Mouse (Mus musculus): ENCODE data around the gene Plppr5. TPM values are rescaled to one million over a fixed set of nuclear protein-coding genes. Genes with fewer than 3 reads are reported as not detected.

Plppr5 gene
- polyA plus RNA-seq, 3 experiments from 2014 or later: not detected

DNA sequence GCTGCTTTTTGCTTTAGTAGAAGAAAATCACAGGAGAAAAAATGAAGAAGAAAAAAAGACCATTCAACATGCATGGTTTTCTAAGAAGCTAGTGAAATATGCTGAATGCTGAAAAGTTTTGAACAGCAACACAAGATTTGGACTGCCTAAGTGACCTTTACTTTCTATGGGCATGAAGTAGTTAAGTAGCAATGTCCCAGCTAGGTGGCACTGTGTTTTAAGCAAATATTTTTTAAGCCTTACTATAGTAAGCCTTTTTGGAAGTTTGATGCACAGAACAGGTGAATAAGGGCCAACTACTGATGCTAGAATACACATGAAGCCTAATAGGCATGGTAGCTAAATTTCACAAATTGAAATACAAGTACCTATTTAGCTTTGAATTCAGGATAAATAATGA lies 134.2 kb downstream of the Plppr5 start:
- no peak for ATAC-seq

DNA sequence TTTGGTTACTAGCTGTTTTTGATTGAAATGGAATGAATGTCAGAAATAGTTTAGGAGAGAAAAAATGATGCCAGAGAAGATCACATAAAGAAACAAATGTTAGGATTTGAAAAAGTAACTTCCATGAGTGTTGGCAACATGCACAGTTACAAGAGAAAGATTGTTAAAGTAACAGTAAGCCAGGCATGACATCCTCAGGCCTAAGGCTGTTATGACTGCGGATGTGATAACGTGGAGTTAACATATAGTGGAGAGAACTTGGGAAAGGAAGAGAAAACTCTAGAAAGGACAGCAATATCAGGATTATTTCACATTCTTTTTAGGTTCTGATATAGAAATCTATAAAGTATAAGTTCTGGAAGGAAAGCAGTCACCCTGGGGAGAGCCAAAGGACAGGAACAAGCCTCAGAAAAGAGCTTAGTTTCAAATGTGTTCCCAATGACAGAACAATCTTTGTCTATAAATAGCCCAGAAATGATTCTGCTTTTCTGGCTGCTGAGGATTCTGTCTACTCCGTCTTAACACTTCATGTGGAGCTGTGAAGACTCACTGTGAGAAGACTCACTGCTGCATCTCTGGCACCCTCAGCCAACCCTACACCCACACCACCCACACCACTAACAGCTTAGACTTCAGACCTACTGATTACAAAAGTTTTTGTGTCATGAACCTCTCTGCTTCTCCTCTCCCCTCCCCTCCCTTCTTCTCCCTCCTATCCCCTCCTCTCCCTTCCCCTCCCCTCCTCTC lies 142.1 kb downstream of the Plppr5 start:
- no peak for ATAC-seq

DNA sequence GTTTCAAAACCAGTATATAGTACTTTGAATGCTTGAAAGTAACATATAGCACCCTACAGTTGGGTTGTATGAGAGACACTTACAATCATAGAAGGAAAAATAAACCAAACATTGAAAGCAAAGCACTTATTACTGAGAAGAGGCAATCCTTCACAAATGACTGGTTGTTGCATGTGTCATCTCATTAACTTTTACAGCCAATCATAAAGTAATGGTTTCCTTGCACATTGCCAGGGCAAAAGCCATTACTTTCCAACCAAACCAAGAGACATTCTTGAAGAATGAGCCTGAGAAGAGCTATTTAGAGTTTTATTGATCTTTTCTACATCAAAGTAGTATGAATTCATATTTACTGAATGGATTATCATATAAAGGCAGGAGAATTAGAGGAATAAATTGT lies 148.8 kb downstream of the Plppr5 start:
- no peak for ATAC-seq

DNA sequence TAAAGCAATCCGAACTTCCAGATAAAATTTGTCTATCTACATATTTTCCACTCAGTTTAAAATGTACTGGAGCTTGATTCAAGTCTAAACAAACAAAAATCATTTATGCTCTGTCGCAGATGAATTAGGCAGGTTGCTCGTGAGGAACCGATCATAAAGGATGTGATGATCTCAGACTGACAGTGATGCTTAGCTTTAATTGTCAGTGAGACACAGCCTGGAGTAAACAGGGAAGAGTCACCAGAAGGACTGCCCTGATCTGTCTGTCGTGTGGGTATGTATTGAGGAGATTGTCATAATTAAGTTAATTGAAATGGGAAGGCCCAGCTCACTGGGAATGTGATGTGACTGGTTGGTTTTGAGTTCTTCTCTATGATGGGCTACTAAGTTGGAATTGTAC lies 149.9 kb downstream of the Plppr5 start:
- ATAC-seq: no peak

DNA sequence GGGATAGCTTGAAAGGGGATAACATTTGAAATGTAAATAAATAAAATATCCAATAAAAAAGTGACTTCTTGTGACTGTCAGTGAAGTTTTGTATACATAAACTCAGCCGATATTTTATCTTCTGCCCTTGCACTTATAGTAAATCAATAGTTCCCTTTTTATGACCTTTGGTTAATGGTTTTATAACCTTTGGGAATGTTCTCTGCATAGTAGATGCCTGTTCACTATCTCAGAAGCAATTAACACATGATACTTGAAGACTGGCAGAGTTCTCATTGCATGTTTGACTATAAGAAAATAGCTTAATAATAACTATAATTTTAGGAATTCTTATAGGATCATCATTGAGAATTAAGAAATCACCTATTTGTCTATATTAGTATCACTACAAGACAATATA lies 150.9 kb downstream of the Plppr5 start:
- no peak for ATAC-seq

DNA sequence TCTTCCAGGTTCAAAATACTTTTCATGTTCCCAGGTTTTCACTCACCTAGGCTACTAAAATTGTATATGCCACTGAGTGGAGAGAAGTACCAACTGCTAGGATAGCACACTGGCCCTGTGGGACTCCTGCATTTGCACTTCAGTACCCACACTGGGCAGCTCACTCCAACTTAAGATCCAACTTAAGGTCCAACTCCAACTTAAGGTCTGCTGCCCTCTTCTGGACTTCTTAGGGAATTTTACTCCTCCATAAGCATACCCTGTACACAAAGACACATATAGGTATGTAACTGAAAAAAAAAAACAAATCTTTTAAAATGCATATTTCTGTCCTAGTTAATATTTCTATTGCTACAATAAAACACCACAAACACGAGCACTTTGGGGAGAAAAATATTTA lies 153.5 kb downstream of the Plppr5 start:
- ATAC-seq: no peak

DNA sequence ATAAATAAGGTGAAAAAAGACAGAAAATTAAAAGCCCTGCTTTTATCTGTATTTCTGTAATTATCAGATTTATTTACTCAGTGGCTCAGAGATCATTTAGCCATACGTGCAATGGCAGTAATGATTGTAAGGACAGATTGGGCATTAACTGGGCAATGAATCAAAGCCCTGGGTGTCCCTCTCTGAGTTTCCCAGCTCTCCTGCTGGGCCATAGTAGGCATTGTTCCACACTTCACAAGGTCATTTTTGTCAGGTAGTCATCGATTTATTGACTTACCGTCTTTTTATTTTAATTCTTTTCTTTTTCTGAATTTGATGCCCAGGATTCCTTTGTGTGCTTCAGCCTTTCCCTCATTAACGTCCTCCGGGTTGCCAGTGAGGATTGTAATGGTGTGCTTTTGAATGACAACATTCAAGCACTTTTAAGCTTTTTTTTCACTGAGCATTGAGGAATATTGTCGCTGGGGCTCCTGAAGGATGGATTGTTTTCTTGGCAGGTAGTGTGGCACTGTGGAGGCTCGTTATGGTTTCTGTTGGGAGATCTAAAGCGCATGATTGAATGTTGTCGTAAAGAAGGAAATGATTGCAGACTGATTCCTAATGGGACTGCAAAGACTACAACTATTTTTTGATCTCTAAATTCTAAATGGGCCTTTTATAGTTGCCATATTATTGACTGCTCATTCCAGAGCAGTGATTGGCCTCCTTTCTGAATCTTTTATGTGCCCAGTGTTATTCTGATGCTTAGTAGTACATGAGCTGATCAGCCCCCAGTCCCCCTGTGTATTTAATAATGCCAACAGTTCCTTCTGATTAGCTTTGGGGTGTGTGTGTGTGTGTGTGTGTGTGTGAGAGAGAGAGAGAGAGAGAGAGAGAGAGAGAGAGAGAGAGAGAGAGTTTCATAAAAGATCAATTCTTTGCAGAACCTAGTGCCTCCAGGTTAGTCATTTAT lies 154.8 kb downstream of the Plppr5 start:
- ATAC-seq: no peak

DNA sequence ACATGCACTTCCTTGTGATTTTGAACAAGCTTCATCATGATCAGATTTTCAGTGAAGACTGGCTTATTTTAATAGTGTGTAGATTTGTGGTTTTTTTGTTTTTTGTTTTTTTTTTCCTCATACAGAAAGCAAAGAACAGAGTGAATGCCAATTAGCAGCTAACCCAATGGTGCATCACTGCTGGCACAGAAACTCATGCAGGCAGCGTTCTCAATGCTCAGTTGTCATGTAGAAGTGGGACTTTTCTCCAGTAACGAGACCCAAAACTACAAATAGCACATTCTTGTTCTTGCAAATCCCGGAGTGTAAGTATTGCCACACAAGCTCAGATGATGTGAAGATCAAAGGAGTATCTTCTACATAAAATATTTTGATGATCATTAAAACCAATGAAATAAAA lies 156.9 kb downstream of the Plppr5 start:
- ATAC-seq: no peak

DNA sequence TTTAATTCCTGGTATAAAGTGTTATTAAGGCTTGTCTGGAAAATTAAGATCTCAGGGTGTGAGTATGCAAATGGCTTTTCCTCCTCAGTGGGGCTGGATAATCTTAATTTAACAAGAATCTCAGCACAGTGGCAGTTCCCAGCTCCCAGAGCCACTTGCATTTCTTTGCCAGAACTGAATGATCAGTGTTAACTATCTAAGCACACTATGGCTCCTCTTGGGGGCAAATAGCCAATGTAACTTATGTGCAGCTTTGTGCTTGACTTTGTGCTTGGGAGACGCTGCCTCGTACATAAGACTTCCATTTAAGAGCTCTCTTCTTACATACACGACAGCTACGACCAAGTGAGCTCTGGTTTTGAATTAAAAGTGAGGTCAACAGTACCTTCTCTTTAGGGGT lies 158.0 kb downstream of the Plppr5 start:
- ATAC-seq: no peak

Other genes with a start within 250 kb of the Plppr5 start
- gene Plppr4, start 214.0 kb upstream of the Plppr5 start, polyA plus RNA-seq (2017; shearing (Covaris generic)): not detected

All from inflammation-experienced regulatory T-cells, adult 6 months (primary cell).